Mouse (Mus musculus) kidney, postnatal 0 days (tissue): Measurements from ENCODE around the gene Cdkn2aip. TPM values are rescaled to one million over a fixed set of nuclear protein-coding genes. Genes with fewer than 3 reads are reported as not detected.

Experiments used
- ATAC-seq: fragments of 200-750 bp; cut with Nextera tagmentation; replicated peaks from 2 replicates; pipeline ENCODE4 v1.8.0; 2017; ENCODE audit warnings: low read depth, moderate number of reproducible peaks, moderate TSS enrichment, moderate library complexity; ENCODE audit not compliant: low FRiP score
- DNase-seq: peaks from one replicate; pipeline ENCODE4 v3.0.0-alpha.2; 2016; ENCODE audit warnings: low spot score
- H3K27ac ChIP-seq: fragments of 300-500 bp; sonication (generic); 2 replicates; pipeline ENCODE4 v1.5.1; 2014; ENCODE audit warnings: mild to moderate bottlenecking
- H3K27me3 ChIP-seq: fragments of 300-500 bp; sonication (generic); 2 replicates; pipeline ENCODE4 v1.6.1; 2014; ENCODE audit warnings: low read length, mixed read lengths; ENCODE audit not compliant: insufficient read depth
- H3K36me3 ChIP-seq: fragments of 300-500 bp; sonication (generic); 2 replicates; pipeline ENCODE4 v1.6.1; 2014; ENCODE audit warnings: low read length, mixed read lengths; ENCODE audit not compliant: insufficient read depth
- H3K4me1 ChIP-seq: fragments of 300-500 bp; sonication (generic); replicated peaks from 2 replicates; pipeline ENCODE4 v1.6.1; 2014; ENCODE audit warnings: antibody characterized with exemption, low read length, mixed read lengths; ENCODE audit not compliant: insufficient read depth
- H3K4me2 ChIP-seq: fragments of 300-500 bp; sonication (generic); 2 replicates; pipeline ENCODE4 v1.6.1; 2014; ENCODE audit warnings: mild to moderate bottlenecking, low read length, moderate library complexity, mixed read lengths
- H3K4me3 ChIP-seq: fragments of 300-500 bp; sonication (generic); replicated peaks from 2 replicates; pipeline ENCODE4 v1.5.1; 2014; ENCODE audit warnings: low read depth, low read length
- H3K9ac ChIP-seq: fragments of 300-500 bp; sonication (generic); 2 replicates; pipeline ENCODE4 v1.6.1; 2014; ENCODE audit warnings: low read depth, low read length
- H3K9me3 ChIP-seq: fragments of 300-500 bp; sonication (generic); replicated peaks from 2 replicates; pipeline ENCODE4 v1.6.1; 2016; ENCODE audit warnings: low read length, inconsistent platforms, mixed read lengths
- CTCF ChIP-seq: IDR thresholded peaks from 2 replicates; pipeline ENCODE4 v1.5.1; 2016; ENCODE audit warnings: antibody characterized with exemption, low read depth, mild to moderate bottlenecking, moderate library complexity
- WGBS: fragments of 180-500 bp; shearing (Covaris S2); extraction: QIAGEN DNeasy Blood & Tissue Kit; methylation state at CpG from one replicate; pipeline ENCODE4 v1.1.7; 2014; 5-methylcytosine and 5-hydroxymethylcytosine counted together
- polyA plus RNA-seq: library from polyadenylated mRNA; unstranded; fragments of >200 nt; fragmentation: Nextera tagmentation; extraction: Ambion mirVana; gene quantifications from 2 replicates; pipeline ENCODE4 v1.2.1, GENCODE M21; 2015

The Cdkn2aip gene
- polyA plus RNA-seq, 1 experiment from 2014 or later = 23.6 TPM

GRCm38 (mm10) chr8:47706746-47707145 is 7.0 kb downstream of the Cdkn2aip start:
- Histone ChIP-seq H3K27ac (no peak overlapping the region), H3K9me3 (no peaks in the 10 kb centered on the region), H3K36me3 (peaks cover 17% of the 10 kb centered on the region), H3K4me3 (no peak overlapping the region), H3K9ac (no peak overlapping the region), H3K27me3 (no peaks in the 10 kb centered on the region), H3K4me2 (no peak overlapping the region), H3K4me1 (no peaks in the 10 kb centered on the region)
- TF ChIP-seq CTCF = no peak
- DNase-seq (peak; percentile 13), ATAC-seq (peak; percentile 61; the same call in 1 of the 2 replicates)
- 92% methylated on average over 8 of the region's 8 CpGs for WGBS

- DNase-seq = no peak
Measured at GRCm38 (mm10) chr8:47702333-47702732, 11.4 kb downstream of the Cdkn2aip start.

GRCm38 (mm10) chr8:47697696-47698095 is 16.0 kb downstream of the Cdkn2aip start:
- no peak for ATAC-seq
- 61% methylated on average over 1 of the region's 1 CpGs for WGBS

More at GRCm38 (mm10) chr8:47702333-47702732, 11.4 kb downstream of the Cdkn2aip start:
- H3K4me2 ChIP-seq = no peak overlapping the region
- TF ChIP-seq CTCF = no peak
- H3K4me3 ChIP-seq = no peak overlapping the region
- no peaks in the 10 kb centered on the region for H3K27me3 ChIP-seq
- H3K9me3 ChIP-seq = no peaks in the 10 kb centered on the region
- no peaks in the 10 kb centered on the region for H3K36me3 ChIP-seq
- 39% methylated on average over 1 of the region's 1 CpGs for WGBS
- no peak overlapping the region for H3K27ac ChIP-seq
- no peaks in the 10 kb centered on the region for H3K4me1 ChIP-seq
- no peak overlapping the region for H3K9ac ChIP-seq
- ATAC-seq = no peak

DNA sequence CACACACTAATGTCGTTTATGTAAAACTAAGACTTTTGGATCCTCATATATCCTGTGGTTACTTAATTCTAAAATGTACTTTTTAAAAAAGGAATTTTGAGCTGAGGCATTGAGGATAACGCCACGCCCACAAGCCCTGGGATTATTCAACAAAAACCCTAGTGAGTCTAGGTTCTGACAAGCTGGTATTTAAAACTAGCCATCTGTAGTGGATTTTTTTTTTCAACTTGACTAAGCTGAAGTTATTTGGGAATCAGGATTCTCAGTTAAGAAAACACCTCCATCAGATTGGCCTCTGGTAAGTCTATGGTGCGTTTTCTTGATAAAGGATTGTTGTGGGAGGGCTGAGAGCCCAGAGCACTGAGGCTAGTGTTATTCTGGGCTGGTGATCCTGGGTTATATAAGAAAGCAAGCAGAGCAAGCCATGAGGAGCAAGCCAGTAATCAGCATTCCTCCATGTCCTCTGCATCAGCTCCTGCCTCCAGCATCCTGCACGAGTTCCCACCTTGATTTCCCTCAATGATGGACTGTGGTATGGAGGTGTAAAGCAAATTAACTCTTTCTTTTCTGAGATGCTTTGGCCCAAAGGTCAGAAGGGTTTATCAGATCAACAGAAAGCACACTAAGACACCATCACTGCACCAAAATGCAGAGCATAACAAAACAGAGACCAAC is 18.2 kb downstream of the Cdkn2aip start:
- WGBS = 77% methylated on average over 5 of the region's 5 CpGs
- DNase-seq (no peak), ATAC-seq (no peak)
- TF ChIP-seq CTCF = no peak
- Histone ChIP-seq H3K9me3 (no peaks in the 10 kb centered on the region), H3K27me3 (no peaks in the 10 kb centered on the region), H3K4me2 (no peak overlapping the region), H3K9ac (no peak overlapping the region), H3K36me3 (no peaks in the 10 kb centered on the region), H3K4me1 (no peaks in the 10 kb centered on the region), H3K4me3 (no peak overlapping the region), H3K27ac (no peak overlapping the region)

More at GRCm38 (mm10) chr8:47697696-47698095, 16.0 kb downstream of the Cdkn2aip start:
- Histone ChIP-seq H3K4me3 (no peak overlapping the region), H3K27ac (no peak overlapping the region), H3K4me1 (no peaks in the 10 kb centered on the region), H3K4me2 (no peak overlapping the region), H3K9me3 (no peaks in the 10 kb centered on the region), H3K36me3 (no peaks in the 10 kb centered on the region), H3K9ac (no peak overlapping the region), H3K27me3 (no peaks in the 10 kb centered on the region)
- TF ChIP-seq CTCF = no peak
- DNase-seq = no peak

DNA sequence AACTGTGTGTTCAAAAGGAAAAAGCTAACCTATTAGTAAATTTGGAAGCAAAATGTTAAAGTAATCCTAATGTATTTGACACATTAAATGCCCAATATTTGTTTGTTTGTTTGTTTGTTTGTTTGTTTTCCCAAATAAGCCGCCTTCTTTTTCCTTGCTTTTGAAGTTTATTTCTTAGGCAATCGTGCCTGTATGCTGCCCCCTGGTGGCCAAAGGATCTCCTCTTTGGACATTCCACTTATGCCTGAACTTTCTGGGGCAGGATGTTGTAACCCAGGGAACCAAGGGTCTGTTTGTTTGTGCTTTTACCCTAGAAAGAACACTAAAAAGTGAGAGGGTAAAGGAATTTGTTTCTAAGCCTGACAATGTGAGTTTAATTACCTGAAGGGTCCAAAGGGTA is 20.6 kb downstream of the Cdkn2aip start:
- H3K4me3 ChIP-seq = no peak overlapping the region
- ATAC-seq = no peak
- H3K9ac ChIP-seq = no peak overlapping the region
- H3K27ac ChIP-seq = no peak overlapping the region
- no peaks in the 10 kb centered on the region for H3K9me3 ChIP-seq
- DNase-seq = peak; percentile 88
- no peaks in the 10 kb centered on the region for H3K36me3 ChIP-seq
- TF ChIP-seq CTCF = peak; percentile 94
- no peak overlapping the region for H3K4me2 ChIP-seq
- no peaks in the 10 kb centered on the region for H3K4me1 ChIP-seq
- 15% methylated on average over 2 of the region's 2 CpGs for WGBS
- no peaks in the 10 kb centered on the region for H3K27me3 ChIP-seq

DNA sequence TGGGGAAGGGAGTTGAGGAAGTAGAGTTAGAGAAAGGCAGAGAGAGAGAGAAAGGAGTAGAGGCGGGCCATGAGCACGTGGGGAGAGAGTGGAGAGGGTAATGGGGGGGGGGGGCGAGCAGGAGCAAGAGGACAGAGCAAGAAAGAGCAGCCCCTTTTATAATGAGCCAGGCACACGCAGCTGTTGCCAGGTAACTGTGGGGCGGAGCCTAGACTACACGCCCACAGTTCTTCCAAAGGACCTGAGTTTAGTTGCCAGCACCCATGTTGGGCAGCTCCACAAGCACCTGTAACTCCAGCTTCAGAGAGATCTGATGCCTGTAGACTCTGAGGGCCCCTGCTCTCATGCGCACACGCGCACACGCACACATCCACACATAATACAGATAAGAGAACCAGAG is 21.9 kb downstream of the Cdkn2aip start:
- no peak for TF ChIP-seq CTCF
- no peaks in the 10 kb centered on the region for H3K36me3 ChIP-seq
- no peak overlapping the region for H3K4me3 ChIP-seq
- H3K9ac ChIP-seq = no peak overlapping the region
- 84% methylated on average over 10 of the region's 10 CpGs for WGBS
- H3K4me2 ChIP-seq = no peak overlapping the region
- no peaks in the 10 kb centered on the region for H3K4me1 ChIP-seq
- no peak for DNase-seq
- H3K27me3 ChIP-seq = no peaks in the 10 kb centered on the region
- no peak overlapping the region for H3K27ac ChIP-seq
- ATAC-seq = no peak
- H3K9me3 ChIP-seq = no peaks in the 10 kb centered on the region

GRCm38 (mm10) chr8:47691303-47691702 is 22.4 kb downstream of the Cdkn2aip start:
- Histone ChIP-seq H3K36me3 (no peaks in the 10 kb centered on the region), H3K4me2 (peak overlapping the region; percentile 57), H3K9me3 (no peaks in the 10 kb centered on the region), H3K4me1 (no peaks in the 10 kb centered on the region), H3K9ac (0 out of 2 replicates have a peak overlapping the region, but pooled peaks have one; percentile 28), H3K27me3 (no peaks in the 10 kb centered on the region), H3K4me3 (no peak overlapping the region), H3K27ac (no peak overlapping the region)
- no peak for DNase-seq
- 69% methylated on average over 7 of the region's 7 CpGs for WGBS
- TF ChIP-seq CTCF = no peak
- ATAC-seq = no peak
